Mouse (Mus musculus) kidney, postnatal 25 days (tissue): Measurements from ENCODE around the gene Six3.

Experiments
- DNase-seq, 2 experiments: peaks; one replicate each; pipeline ENCODE4 v3.0.0; 2021; ENCODE audit warnings: mixed read lengths in 2 of 2

Six3 gene

GRCm38 (mm10) chr17:85613266-85613860 is at the start of gene Six3:
Six3 (plus strand) TSS chr17:85613608.
- DNase-seq, result peak in 1 of 2 experiments; percentile 11

GRCm38 (mm10) chr17:85564107-85564506 is 49.3 kb upstream of the Six3 start:
- peak in 1 of 2 experiments; percentile 23 for DNase-seq

GRCm38 (mm10) chr17:85574023-85574422 is 39.4 kb upstream of the Six3 start:
- no peak for DNase-seq

GRCm38 (mm10) chr17:85578290-85578689 is 35.1 kb upstream of the Six3 start:
- no peak for DNase-seq

- no peak for DNase-seq
Measured at GRCm38 (mm10) chr17:85579350-85579749, 34.1 kb upstream of the Six3 start.

- DNase-seq, result no peak
Measured at GRCm38 (mm10) chr17:85580221-85580620, 33.2 kb upstream of the Six3 start.

GRCm38 (mm10) chr17:85584170-85584569 is 29.2 kb upstream of the Six3 start:
- no peak for DNase-seq

- DNase-seq, result no peak
Measured at GRCm38 (mm10) chr17:85584573-85584972, 28.8 kb upstream of the Six3 start.

- DNase-seq, result no peak
Measured at GRCm38 (mm10) chr17:85585779-85586178, 27.6 kb upstream of the Six3 start.

GRCm38 (mm10) chr17:85591976-85592375 is 21.4 kb upstream of the Six3 start:
- peak in 1 of 2 experiments; percentile 17 for DNase-seq

GRCm38 (mm10) chr17:85595853-85596252 is 17.6 kb upstream of the Six3 start:
- DNase-seq, result no peak

GRCm38 (mm10) chr17:85596341-85596890 is 17.0 kb upstream of the Six3 start:
- DNase-seq, result no peak

- DNase-seq, result no peak
Measured at GRCm38 (mm10) chr17:85599520-85599919, 13.9 kb upstream of the Six3 start.

GRCm38 (mm10) chr17:85606463-85606862 is 6.9 kb upstream of the Six3 start:
- DNase-seq, result no peak

- DNase-seq, result peak in 1 of 2 experiments; percentile 15
Measured at GRCm38 (mm10) chr17:85607556-85608365, 5.6 kb upstream of the Six3 start.

- DNase-seq, result peak in 1 of 2 experiments; percentile 31
Measured at GRCm38 (mm10) chr17:85608366-85609093, 4.9 kb upstream of the Six3 start.

GRCm38 (mm10) chr17:85609094-85609425 is 4.3 kb upstream of the Six3 start:
- DNase-seq, result no peak

GRCm38 (mm10) chr17:85609621-85610392 is 3.6 kb upstream of the Six3 start:
- peak in 1 of 2 experiments; percentile 11 for DNase-seq

GRCm38 (mm10) chr17:85610393-85611115 is 2.9 kb upstream of the Six3 start:
- DNase-seq, result peak in 1 of 2 experiments; percentile 12

GRCm38 (mm10) chr17:85611521-85612515 is 1.6 kb upstream of the Six3 start:
- DNase-seq, result peak in 1 of 2 experiments; percentile 20
